Mouse (Mus musculus) left cerebral cortex, postnatal 36 days (tissue): ENCODE results near the gene Usp30. TPM values are rescaled to one million over a fixed set of nuclear protein-coding genes. Genes with fewer than 3 reads are reported as not detected.

Experiments
- total RNA-seq, 2 experiments: library from RNA; stranded (reverse); gene quantifications; 2 replicates each; pipeline ENCODE4 v1.2.3; 2021

Gene Usp30
- total RNA-seq, 2 experiments from 2014 or later = 38.5 to 42.0 TPM

Other genes with a start within 250 kb of the Usp30 start
- 10 to 100 TPM; 29.3 to 32.2 TPM for gene Selplg, start 232.8 kb upstream of the Usp30 start, total RNA-seq
- gene Coro1c, start 156.7 kb upstream of the Usp30 start, total RNA-seq = 10 to 100 TPM; 73.7 to 87.8 TPM
- gene Ssh1, start 71.6 kb upstream of the Usp30 start, total RNA-seq = 10 to 100 TPM; 21.0 to 29.1 TPM
- gene Dao, start 61.8 kb upstream of the Usp30 start, total RNA-seq = not detected
- 100 to 1,000 TPM; 179 to 201 TPM for gene Svop, start 26.1 kb downstream of the Usp30 start, total RNA-seq
- 1 to 10 TPM; 6.0 to 7.4 TPM for gene Alkbh2, start 62.8 kb downstream of the Usp30 start, total RNA-seq
- gene Ung, start 64.9 kb downstream of the Usp30 start, total RNA-seq = 1 to 10 TPM; 3.3 to 5.3 TPM
- gene Acacb, start 81.1 kb downstream of the Usp30 start, total RNA-seq = 1 to 10 TPM; 3.9 to 6.9 TPM
- not detected for gene Foxn4, start 208.3 kb downstream of the Usp30 start, total RNA-seq
- gene Myo1h, start 223.7 kb downstream of the Usp30 start, total RNA-seq = 1 to 10 TPM; 1.7 to 2.5 TPM